Mouse (Mus musculus) spleen, postnatal 36 days (tissue): ENCODE data around the gene Selenov.
"Not testable (repeated sequence)": the region's sequence is repeated elsewhere in the genome, so short reads cannot be mapped to it uniquely, and the experiment has no call there.

Experiments used
- DNase-seq, 2 experiments: peaks; one replicate each; pipeline ENCODE4 v3.0.0; 2022; ENCODE audit warnings: low spot score in 2 of 2, mixed read lengths in 1 of 2

Selenov gene

GRCm38 (mm10) chr7:28294481-28294880 is 3.5 kb upstream of the Selenov start:
- DNase-seq: no peak

GRCm38 (mm10) chr7:28290165-28290564 is 821 bp downstream of the Selenov start:
- DNase-seq: no peak

DNA sequence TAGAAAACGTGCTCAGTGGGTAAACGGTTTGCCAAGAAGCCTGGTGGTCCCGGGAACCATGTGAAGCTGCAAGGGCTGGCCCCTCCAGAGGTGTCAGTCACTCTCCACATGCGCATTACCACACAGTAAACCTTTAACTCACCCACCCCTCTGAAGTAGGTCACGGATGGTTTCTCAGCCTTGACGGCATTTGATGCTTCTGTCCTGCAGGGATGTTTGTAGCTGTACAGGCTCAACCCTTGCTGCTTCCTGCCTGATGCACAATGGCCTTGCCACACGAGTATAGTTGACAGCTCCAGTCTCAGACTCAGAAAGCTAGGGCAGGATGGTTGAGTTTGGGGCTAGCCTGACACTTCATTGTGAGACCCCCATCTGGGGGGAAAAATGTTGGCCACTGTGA is 10.4 kb downstream of the Selenov start:
- no peak for DNase-seq

- no peak for DNase-seq
These were observed 12.7 kb downstream of the Selenov start for GRCm38 (mm10) chr7:28278279-28278652.

DNA sequence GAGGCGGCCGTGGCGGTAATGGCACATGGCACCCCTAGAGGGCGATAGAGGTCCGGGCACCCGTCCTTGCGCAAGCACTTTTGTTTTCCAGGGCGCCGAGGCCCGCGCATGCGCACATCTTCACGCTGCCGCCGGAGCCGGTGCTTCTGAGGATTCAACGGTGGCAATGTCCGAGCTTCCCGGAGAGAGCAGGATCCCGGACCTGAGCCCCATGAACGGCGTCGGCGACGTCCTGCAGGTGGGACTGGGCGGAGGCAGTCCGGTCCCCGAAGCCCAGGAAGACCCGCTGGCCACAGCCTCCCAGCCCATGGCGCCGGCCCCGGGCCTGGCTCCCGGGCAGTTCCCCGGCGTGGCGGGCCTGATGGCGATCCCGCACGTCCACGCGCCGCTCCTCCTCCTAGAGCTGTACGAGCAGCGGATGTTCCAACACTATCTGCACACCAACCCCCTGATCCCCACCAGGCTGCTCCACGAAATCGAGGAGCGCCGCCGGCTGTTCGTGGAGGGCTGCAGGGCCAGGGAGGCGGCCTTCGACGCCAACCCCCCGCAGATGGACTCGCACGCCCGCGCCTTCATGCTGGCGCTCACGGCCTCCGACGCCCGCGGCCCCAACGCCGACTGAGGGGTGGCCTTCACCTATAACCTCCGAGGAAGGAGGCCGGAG is 13.2 kb downstream of the Selenov start, which contains the start of gene Eid2b:
TSS of gene Eid2b (plus strand) at position 125 of the 664 bp plus-strand sequence.
- DNase-seq: peak; percentile 89 to 91

DNA sequence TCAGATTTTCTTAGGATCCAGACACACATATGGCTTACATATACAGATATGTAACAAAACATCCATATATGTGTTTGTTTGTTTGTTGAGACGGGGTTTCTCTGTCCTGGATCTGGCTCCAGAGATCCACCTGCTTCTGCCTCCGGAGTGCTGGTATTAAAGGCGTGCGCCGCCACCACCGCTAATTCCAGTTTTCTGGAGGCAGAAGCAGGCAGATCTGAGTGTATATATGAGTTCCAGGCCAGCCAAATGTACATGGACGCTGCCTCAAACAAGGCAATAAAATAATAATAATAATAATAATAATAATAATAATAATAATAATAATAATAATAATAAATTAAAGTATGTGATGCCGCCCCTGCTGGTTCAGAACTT is 13.8 kb downstream of the Selenov start:
- no peak for DNase-seq

- DNase-seq: no peak
These were observed 19.2 kb downstream of the Selenov start for GRCm38 (mm10) chr7:28271761-28272160.

- DNase-seq: no peak
These were observed 21.6 kb downstream of the Selenov start for GRCm38 (mm10) chr7:28269355-28269754.

GRCm38 (mm10) chr7:28268576-28268975 is 22.4 kb downstream of the Selenov start:
- DNase-seq: no peak

DNA sequence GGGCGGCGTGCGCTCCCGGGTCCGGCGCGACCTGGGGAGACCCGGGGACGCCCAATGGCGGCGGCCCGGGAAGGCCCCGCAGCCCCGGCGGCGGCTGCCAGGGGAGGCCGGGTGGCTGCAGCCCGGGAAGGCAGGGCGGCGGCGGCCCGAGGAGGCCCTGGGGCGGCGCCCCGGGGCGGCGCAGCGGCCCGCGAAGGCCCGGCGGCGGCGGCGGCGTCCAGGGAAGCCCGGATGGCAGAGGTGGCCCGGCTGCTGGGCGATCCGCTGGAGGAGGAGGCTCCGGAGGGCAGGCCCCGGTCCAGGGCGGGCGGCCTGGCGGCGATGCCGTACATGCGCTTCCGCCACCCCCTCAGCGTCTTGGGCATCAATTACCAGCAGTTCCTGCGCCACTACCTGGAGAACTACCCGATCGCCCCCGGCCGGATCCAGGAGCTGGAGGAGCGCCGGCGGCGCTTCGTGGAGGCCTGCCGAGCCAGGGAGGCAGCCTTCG is 22.9 kb downstream of the Selenov start:
- peak; percentile 8 to 12 for DNase-seq

- DNase-seq: peak; percentile 29 to 43
These were observed 23.6 kb downstream of the Selenov start, which contains the start of gene Eid2 for GRCm38 (mm10) chr7:28267129-28268041. Gene Eid2, plus strand, starts transcription at chr7:28267881.

GRCm38 (mm10) chr7:28265391-28265790 is 25.6 kb downstream of the Selenov start:
- no peak for DNase-seq

DNA sequence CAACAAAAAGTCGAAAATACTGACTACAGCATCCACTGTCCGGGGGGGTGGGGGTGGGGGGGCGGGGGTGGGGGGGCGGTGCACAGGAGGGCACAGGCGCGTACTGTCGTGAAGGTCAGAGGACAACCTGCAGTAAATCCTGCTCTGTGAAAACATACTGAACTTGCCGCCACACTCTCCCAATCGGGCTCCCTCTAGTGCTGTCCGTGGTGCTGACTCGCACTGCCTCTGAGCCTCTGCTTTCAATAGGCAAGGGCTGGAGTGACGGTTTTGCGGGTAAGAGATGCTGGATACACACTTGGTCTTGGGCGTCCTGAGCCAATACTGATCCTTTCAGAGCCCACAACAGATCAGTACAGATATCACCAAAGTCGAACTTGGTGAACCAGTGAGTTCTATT is 27.2 kb downstream of the Selenov start:
- peak; percentile 16 to 37 for DNase-seq

DNA sequence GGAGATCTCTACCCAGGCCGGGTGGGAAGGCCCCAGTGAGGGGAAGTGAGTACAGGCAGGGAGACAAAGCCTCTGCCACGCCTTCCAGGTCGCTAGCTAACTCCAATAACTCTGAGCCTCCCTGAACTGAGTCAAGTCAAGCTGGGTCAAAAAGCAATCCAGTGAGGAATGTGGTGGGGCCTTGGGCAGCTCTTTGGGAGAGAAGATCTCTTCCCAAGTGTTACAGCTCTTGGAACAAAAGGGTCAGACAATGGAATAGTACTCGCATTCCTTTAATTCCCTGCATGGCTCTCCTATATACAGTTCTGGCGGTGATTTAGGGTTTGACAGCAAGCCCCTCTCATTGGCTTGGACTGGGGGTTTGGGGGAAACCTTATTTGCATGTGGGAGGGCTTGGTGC is 28.1 kb downstream of the Selenov start:
- DNase-seq: no peak

GRCm38 (mm10) chr7:28255476-28255875 is 35.5 kb downstream of the Selenov start:
- no peak for DNase-seq

GRCm38 (mm10) chr7:28254591-28254990 is 36.4 kb downstream of the Selenov start:
- DNase-seq: no peak

- no peak for DNase-seq
These were observed 39.0 kb downstream of the Selenov start for GRCm38 (mm10) chr7:28251976-28252375.

DNA sequence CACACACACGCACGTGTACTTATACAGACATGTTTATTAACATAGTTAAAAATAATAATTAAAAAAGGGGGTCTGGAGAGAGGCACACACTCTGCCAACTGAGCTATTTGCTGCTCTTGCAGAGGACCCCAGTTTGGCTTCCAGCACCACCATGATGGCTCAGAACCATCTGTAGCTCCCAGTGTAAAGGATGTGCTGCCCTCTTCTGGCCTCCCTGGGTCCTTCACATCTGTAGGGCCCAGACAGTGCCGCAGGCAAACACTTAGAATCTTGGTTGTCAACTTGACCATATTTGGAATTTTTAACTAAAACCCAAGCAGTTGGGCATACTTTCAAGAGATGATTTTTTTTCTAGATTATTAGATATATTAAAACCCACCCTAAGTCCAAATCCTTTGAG is 42.0 kb downstream of the Selenov start:
- no peak for DNase-seq

GRCm38 (mm10) chr7:28243943-28244342 is 47.0 kb downstream of the Selenov start:
- DNase-seq: not testable (repeated sequence)
